Mouse (Mus musculus): Measurements from ENCODE around the gene Pmp22.

GRCm38 (mm10) chr11:63094496-63094895 lies 34.3 kb upstream of the Pmp22 start:
- TF ChIP-seq GATA1 (IDR thresholded peaks at IDR 0.05; ENCODE audit: borderline replicate concordance, low read length) (no peak), FLI1 (IDR thresholded peaks at IDR 0.05; ENCODE audit: low read length) (no peak)

Measured in megakaryocyte, embryonic 14.5 days (primary cell).